Mouse (Mus musculus) heart, embryonic 15.5 days (tissue): ENCODE data around the gene Lce1c. TPM values are rescaled to one million over a fixed set of nuclear protein-coding genes. Genes with fewer than 3 reads are reported as not detected.

Source experiments
- ATAC-seq: fragments of 200-750 bp; cut with Nextera tagmentation; replicated peaks from 2 replicates; pipeline ENCODE4 v1.8.0; 2017; ENCODE audit warnings: low read depth, moderate TSS enrichment; ENCODE audit not compliant: insufficient number of reproducible peaks, insufficient read depth, low FRiP score
- H3K27ac ChIP-seq: fragments of 300-500 bp; sonication (generic); 2 replicates; pipeline ENCODE4 v1.5.1; 2015; ENCODE audit warnings: mild to moderate bottlenecking, inconsistent platforms
- H3K27me3 ChIP-seq: fragments of 300-500 bp; sonication (generic); 2 replicates; pipeline ENCODE4 v1.6.1; 2015; ENCODE audit warnings: inconsistent platforms
- H3K36me3 ChIP-seq: fragments of 300-500 bp; sonication (generic); 2 replicates; pipeline ENCODE4 v1.6.1; 2015; ENCODE audit warnings: mild to moderate bottlenecking, inconsistent platforms
- H3K4me1 ChIP-seq: fragments of 300-500 bp; sonication (generic); replicated peaks from 2 replicates; pipeline ENCODE4 v1.6.1; 2015; ENCODE audit warnings: inconsistent platforms
- H3K4me2 ChIP-seq: fragments of 300-500 bp; sonication (generic); 2 replicates; pipeline ENCODE4 v1.6.1; 2015; ENCODE audit warnings: inconsistent platforms, mild to moderate bottlenecking, moderate library complexity
- H3K4me3 ChIP-seq: fragments of 300-500 bp; sonication (generic); 2 replicates; pipeline ENCODE4 v1.5.1; 2015; ENCODE audit warnings: mild to moderate bottlenecking, inconsistent platforms
- H3K9ac ChIP-seq: fragments of 300-500 bp; sonication (generic); 2 replicates; pipeline ENCODE4 v1.6.1; 2015; ENCODE audit warnings: mild to moderate bottlenecking, inconsistent platforms
- H3K9me3 ChIP-seq: fragments of 300-500 bp; sonication (generic); replicated peaks from 2 replicates; pipeline ENCODE4 v1.6.1; 2016; ENCODE audit warnings: inconsistent platforms
- WGBS: fragments of 180-500 bp; shearing (Covaris S2); methylation state at CpG from one replicate; pipeline ENCODE4 v1.1.7; 2015; ENCODE audit warnings: mixed read lengths; 5-methylcytosine and 5-hydroxymethylcytosine counted together
- polyA plus RNA-seq: library from polyadenylated mRNA; unstranded; fragments of >200 nt; fragmentation: Nextera tagmentation; extraction: Ambion mirVana; gene quantifications from 2 replicates; pipeline ENCODE4 v1.2.1, GENCODE M21; 2015

Gene Lce1c
- polyA plus RNA-seq, 1 experiment from 2014 or later = not detected

DNA sequence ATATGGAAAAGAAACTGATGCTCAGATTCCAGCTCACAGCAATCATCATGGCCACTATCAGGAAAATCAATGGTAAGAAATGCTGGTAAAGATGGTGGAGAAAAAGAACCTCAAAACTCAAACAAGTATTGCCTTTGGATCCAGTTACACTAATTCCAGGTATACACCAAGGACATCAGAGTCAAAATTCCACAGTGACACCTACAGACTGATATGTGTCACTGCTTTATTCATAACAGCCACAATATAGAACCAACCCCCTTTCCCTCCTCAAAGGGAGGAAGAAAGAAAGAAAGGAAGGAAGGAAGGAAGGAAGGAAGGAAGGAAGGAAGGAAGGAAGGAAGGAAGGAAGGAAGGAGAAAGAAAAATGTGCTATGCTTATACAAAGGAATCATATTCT, 36.1 kb downstream of the Lce1c start:
- Histone ChIP-seq H3K9ac (no peak overlapping the region), H3K4me2 (no peak overlapping the region), H3K9me3 (no peaks in the 10 kb centered on the region), H3K27ac (no peak overlapping the region), H3K27me3 (no peaks in the 10 kb centered on the region), H3K4me1 (no peaks in the 10 kb centered on the region), H3K4me3 (no peak overlapping the region), H3K36me3 (no peaks in the 10 kb centered on the region)
- ATAC-seq = no peak

DNA sequence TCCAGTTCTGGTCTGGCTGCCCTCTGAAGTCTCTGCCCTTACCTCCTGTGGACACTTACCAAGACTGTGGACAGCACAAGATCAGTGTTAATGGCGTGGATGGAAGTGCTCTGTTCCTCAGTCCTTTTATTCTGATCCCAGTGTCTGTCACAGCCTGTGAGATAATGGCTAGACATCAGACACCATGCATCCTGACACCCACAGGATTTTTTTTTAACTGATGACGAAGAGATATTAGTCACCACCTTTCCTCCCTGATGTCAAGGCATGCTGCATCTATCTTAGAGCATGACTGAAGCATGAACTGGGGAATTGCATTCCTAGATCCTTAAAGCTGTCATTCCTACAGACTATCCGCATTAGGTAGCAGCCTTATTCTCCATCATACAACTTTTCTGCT, 41.2 kb downstream of the Lce1c start, which contains the start of gene Lce1f:
Gene Lce1f, minus strand, starts transcription at position 101 of the 400 bp plus-strand sequence.
- no peak within 1 kb of the TSS for H3K4me2 ChIP-seq
- ATAC-seq = no peak
- no peak within 1 kb of the TSS for H3K9ac ChIP-seq
- no peaks in the 10 kb centered on the region for H3K4me1 ChIP-seq
- H3K9me3 ChIP-seq = no peaks in the 10 kb centered on the region
- no peak within 1 kb of the TSS for H3K27ac ChIP-seq
- no peaks in the 10 kb centered on the region for H3K27me3 ChIP-seq
- H3K4me3 ChIP-seq = no peak within 1 kb of the TSS
- WGBS = 61% methylated on average over 3 of the region's 3 CpGs
- no peaks in the 10 kb centered on the region for H3K36me3 ChIP-seq

DNA sequence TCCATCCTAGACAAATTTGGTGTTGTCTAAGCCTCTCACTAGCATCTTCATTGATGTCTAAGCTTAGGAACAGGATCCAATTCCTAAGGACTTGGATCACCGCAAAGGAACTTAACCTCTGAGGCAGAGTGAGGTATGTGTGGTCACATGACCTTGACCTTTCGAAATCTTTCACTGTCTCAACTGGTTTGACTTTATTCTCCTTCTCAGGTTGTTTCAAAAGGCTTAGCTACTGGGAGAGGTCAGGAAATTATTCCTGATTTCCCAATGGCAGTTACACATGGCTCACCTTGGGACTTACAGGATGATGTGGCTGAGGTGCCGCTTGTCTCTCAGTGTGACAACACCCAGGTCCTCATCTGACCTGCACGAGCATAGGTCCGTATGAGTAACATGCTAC, 43.6 kb downstream of the Lce1c start:
- H3K36me3 ChIP-seq = no peaks in the 10 kb centered on the region
- no peak overlapping the region for H3K27ac ChIP-seq
- H3K9ac ChIP-seq = no peak overlapping the region
- no peak for ATAC-seq
- WGBS = 77% methylated on average over 5 of the region's 5 CpGs
- H3K4me3 ChIP-seq = no peak overlapping the region
- H3K9me3 ChIP-seq = no peaks in the 10 kb centered on the region
- no peak overlapping the region for H3K4me2 ChIP-seq
- H3K4me1 ChIP-seq = no peaks in the 10 kb centered on the region
- no peaks in the 10 kb centered on the region for H3K27me3 ChIP-seq

Other genes starting within 250 kb of the Lce1c start
- gene Gm9774, start 249.8 kb upstream of the Lce1c start, polyA plus RNA-seq = 5.3 and 5.4 TPM in 2 replicates
- not detected in 2 replicates for gene Sprr2k, start 246.7 kb upstream of the Lce1c start, polyA plus RNA-seq
- not detected in 2 replicates for gene Sprr1b, start 240.5 kb upstream of the Lce1c start, polyA plus RNA-seq
- gene Sprr3, start 220.5 kb upstream of the Lce1c start, polyA plus RNA-seq = 0.11 TPM in 1 of 2 replicates, not detected in the other
- 0.42 and 2.6 TPM in 2 replicates for gene Sprr1a, start 193.4 kb upstream of the Lce1c start, polyA plus RNA-seq
- gene Sprr4, start 178.8 kb upstream of the Lce1c start, polyA plus RNA-seq = not detected in 2 replicates
- not detected in 2 replicates for gene 2310046K23Rik, start 144.7 kb upstream of the Lce1c start, polyA plus RNA-seq
- gene Ivl, start 105.5 kb upstream of the Lce1c start, polyA plus RNA-seq = 0.09 TPM in 1 of 2 replicates, not detected in the other
- not detected in 2 replicates for gene Smcp, start 90.2 kb upstream of the Lce1c start, polyA plus RNA-seq
- gene 2210017I01Rik, start 71.8 kb upstream of the Lce1c start, polyA plus RNA-seq = not detected in 2 replicates
- not detected in 2 replicates for gene Lce6a, start 57.6 kb upstream of the Lce1c start, polyA plus RNA-seq
- gene Lce1a1, start 30.9 kb upstream of the Lce1c start, polyA plus RNA-seq = not detected in 2 replicates
- not detected in 2 replicates for gene Lce1b, start 22.3 kb upstream of the Lce1c start, polyA plus RNA-seq
- not detected in 2 replicates for gene Lce1a2, start 8.9 kb upstream of the Lce1c start, polyA plus RNA-seq
- gene Lce1d, start 8.0 kb downstream of the Lce1c start, polyA plus RNA-seq = not detected in 2 replicates
- gene Lce1e, start 29.8 kb downstream of the Lce1c start, polyA plus RNA-seq = not detected in 2 replicates
- gene Lce1f, start 41.1 kb downstream of the Lce1c start, polyA plus RNA-seq = not detected in 2 replicates
- gene Gm38119, start 59.8 kb downstream of the Lce1c start, polyA plus RNA-seq = not detected in 2 replicates
- gene Lce1g, start 73.1 kb downstream of the Lce1c start, polyA plus RNA-seq = not detected in 2 replicates
- gene Lce1h, start 85.8 kb downstream of the Lce1c start, polyA plus RNA-seq = not detected in 2 replicates
- gene Lce1i, start 99.7 kb downstream of the Lce1c start, polyA plus RNA-seq = not detected in 2 replicates
- gene Lce1j, start 111.3 kb downstream of the Lce1c start, polyA plus RNA-seq = not detected in 2 replicates
- not detected in 2 replicates for gene Lce1k, start 128.6 kb downstream of the Lce1c start, polyA plus RNA-seq
- gene Kprp, start 148.0 kb downstream of the Lce1c start, polyA plus RNA-seq = not detected in 2 replicates
- not detected in 2 replicates for gene Lce1l, start 172.0 kb downstream of the Lce1c start, polyA plus RNA-seq
- not detected in 2 replicates for gene 2310050C09Rik, start 191.0 kb downstream of the Lce1c start, polyA plus RNA-seq
- not detected in 2 replicates for gene Lce3a, start 247.0 kb downstream of the Lce1c start, polyA plus RNA-seq